Mouse (Mus musculus): ENCODE measurements around the gene Zfp541. TPM values are rescaled to one million over a fixed set of nuclear protein-coding genes. Genes with fewer than 3 reads are reported as not detected.

The Zfp541 gene
- polyA plus RNA-seq, 1 experiment from 2014 or later, result not detected

DNA sequence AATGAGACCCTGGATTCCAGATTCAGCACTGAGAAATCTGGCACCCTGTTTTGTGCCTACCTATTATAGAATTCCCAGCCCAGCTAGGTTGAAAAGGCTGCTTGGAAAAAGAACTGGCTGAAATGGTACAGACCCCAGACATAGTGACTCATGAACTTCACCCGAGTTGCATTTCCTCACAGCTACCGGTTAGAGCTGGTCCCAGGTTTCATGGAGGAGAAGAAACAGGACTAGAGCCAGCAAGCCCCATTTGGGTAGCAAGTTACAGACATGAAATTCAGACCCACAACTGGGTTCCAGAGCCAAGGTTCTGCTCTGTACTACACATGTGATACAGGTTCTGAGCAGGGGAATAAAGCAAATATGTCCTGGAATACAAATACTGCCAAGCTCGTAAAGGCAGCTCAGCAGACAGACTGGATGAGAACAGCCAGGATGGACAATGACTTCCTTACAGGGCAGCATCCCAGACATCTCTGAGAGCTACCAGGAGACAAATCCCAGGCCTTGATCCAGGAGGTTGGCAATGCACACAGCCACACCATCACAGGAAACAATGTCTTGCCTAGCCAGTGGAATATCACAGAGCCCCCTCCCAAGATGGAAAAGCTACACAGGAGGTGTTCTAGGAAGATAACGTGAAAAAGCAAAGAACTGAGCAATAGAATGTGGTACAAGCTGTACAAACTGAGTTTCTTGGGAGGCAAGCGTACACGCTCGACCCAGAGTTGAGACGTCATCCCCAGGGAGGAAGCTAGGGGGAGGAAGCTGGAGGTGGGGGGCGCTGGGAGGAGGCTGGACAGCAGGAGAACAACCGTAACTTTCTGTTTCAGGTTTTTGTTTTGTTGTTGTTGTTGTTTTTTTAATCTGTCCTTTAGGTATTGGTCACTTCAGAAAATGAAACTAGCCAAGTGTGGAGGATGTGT is 18.5 kb upstream of the Zfp541 start:
- Histone ChIP-seq H3K4me2 (no peak overlapping the region), H3K4me1 (ENCODE audit: control insufficient read depth, insufficient read depth, low read length) (peaks cover 27% of the 10 kb centered on the region), H3K9me3 (replicated peaks; ENCODE audit: control insufficient read depth, low read length) (no peaks in the 10 kb centered on the region), H3K27me3 (ENCODE audit: control insufficient read depth, insufficient read depth, low read length) (no peaks in the 10 kb centered on the region), H3K36me3 (ENCODE audit: control insufficient read depth, insufficient read depth, low read length) (no peaks in the 10 kb centered on the region), H3K27ac (ENCODE audit: low read depth, low read length) (no peak overlapping the region), H3K4me3 (ENCODE audit: low read depth, low read length) (no peak overlapping the region), H3K9ac (ENCODE audit: low read depth, low read length) (no peak overlapping the region)
- WGBS (ENCODE audit: insufficient replicate concordance), result 59% methylated on average over 10 of the region's 10 CpGs
- no peak for ATAC-seq (replicated peaks; ENCODE audit: insufficient number of reproducible peaks, low FRiP score, low TSS enrichment)

- H3K4me3 ChIP-seq (ENCODE audit: low read depth, low read length), result no peak overlapping the region
- peaks cover 27% of the 10 kb centered on the region for H3K4me1 ChIP-seq (ENCODE audit: control insufficient read depth, insufficient read depth, low read length)
- WGBS (ENCODE audit: insufficient replicate concordance), result 48% methylated on average over 3 of the region's 3 CpGs
- no peak overlapping the region for H3K27ac ChIP-seq (ENCODE audit: low read depth, low read length)
- H3K9me3 ChIP-seq (replicated peaks; ENCODE audit: control insufficient read depth, low read length), result no peaks in the 10 kb centered on the region
- no peaks in the 10 kb centered on the region for H3K36me3 ChIP-seq (ENCODE audit: control insufficient read depth, insufficient read depth, low read length)
- H3K9ac ChIP-seq (ENCODE audit: low read depth, low read length), result no peak overlapping the region
- no peak for ATAC-seq (replicated peaks; ENCODE audit: insufficient number of reproducible peaks, low FRiP score, low TSS enrichment)
- H3K27me3 ChIP-seq (ENCODE audit: control insufficient read depth, insufficient read depth, low read length), result no peaks in the 10 kb centered on the region
- no peak overlapping the region for H3K4me2 ChIP-seq
Observed at GRCm38 (mm10) chr7:16043861-16044435, 17.7 kb upstream of the Zfp541 start.

DNA sequence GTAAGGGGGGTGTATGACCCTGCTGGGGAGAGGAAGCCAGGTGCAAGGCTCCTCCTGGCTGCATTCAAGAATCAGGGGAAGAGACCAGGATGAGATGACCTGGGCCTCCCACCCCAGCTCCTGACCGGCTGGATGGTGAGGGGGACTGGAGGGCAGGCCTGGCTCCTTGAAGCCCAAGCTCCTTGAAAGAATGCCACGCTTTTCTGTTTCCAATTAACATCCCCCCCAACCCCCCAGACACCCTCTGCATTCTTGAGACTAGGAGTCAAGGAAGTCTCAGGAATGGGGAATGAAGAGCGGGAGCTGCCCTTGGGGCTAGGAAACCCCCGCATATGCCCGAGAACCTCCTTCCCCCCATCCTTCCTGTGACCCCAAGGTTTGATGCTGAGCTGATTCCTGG is 17.1 kb upstream of the Zfp541 start:
- no peaks in the 10 kb centered on the region for H3K27me3 ChIP-seq (ENCODE audit: control insufficient read depth, insufficient read depth, low read length)
- no peak overlapping the region for H3K9ac ChIP-seq (ENCODE audit: low read depth, low read length)
- no peaks in the 10 kb centered on the region for H3K36me3 ChIP-seq (ENCODE audit: control insufficient read depth, insufficient read depth, low read length)
- H3K4me3 ChIP-seq (ENCODE audit: low read depth, low read length), result no peak overlapping the region
- H3K27ac ChIP-seq (ENCODE audit: low read depth, low read length), result no peak overlapping the region
- H3K9me3 ChIP-seq (replicated peaks; ENCODE audit: control insufficient read depth, low read length), result no peaks in the 10 kb centered on the region
- ATAC-seq (replicated peaks; ENCODE audit: insufficient number of reproducible peaks, low FRiP score, low TSS enrichment), result no peak
- H3K4me1 ChIP-seq (ENCODE audit: control insufficient read depth, insufficient read depth, low read length), result peaks cover 30% of the 10 kb centered on the region
- H3K4me2 ChIP-seq, result 0 out of 2 replicates have a peak overlapping the region, but pooled peaks have one; percentile 0
- 38% methylated on average over 5 of the region's 5 CpGs for WGBS (ENCODE audit: insufficient replicate concordance)

- Histone ChIP-seq H3K36me3 (ENCODE audit: control insufficient read depth, insufficient read depth, low read length) (no peaks in the 10 kb centered on the region), H3K4me3 (ENCODE audit: low read depth, low read length) (peak overlapping the region; percentile 86; the same call in 1 of the 2 replicates), H3K4me1 (ENCODE audit: control insufficient read depth, insufficient read depth, low read length) (peaks cover 36% of the 10 kb centered on the region), H3K9ac (ENCODE audit: low read depth, low read length) (peak overlapping the region; percentile 98; the same call in 1 of the 2 replicates), H3K4me2 (peak overlapping the region; percentile 92), H3K27me3 (ENCODE audit: control insufficient read depth, insufficient read depth, low read length) (no peaks in the 10 kb centered on the region), H3K9me3 (replicated peaks; ENCODE audit: control insufficient read depth, low read length) (no peaks in the 10 kb centered on the region), H3K27ac (ENCODE audit: low read depth, low read length) (peak overlapping the region; percentile 91)
- 47% methylated on average over 2 of the region's 2 CpGs for WGBS (ENCODE audit: insufficient replicate concordance)
- no peak for ATAC-seq (replicated peaks; ENCODE audit: insufficient number of reproducible peaks, low FRiP score, low TSS enrichment)
Observed at GRCm38 (mm10) chr7:16045538-16045937, 16.1 kb upstream of the Zfp541 start.

GRCm38 (mm10) chr7:16046101-16046480 is 15.5 kb upstream of the Zfp541 start:
- 3% methylated on average over 7 of the region's 7 CpGs for WGBS (ENCODE audit: insufficient replicate concordance)
- Histone ChIP-seq H3K9ac (ENCODE audit: low read depth, low read length) (peak overlapping the region; percentile 98), H3K4me2 (peak overlapping the region; percentile 92), H3K36me3 (ENCODE audit: control insufficient read depth, insufficient read depth, low read length) (no peaks in the 10 kb centered on the region), H3K4me3 (ENCODE audit: low read depth, low read length) (peak overlapping the region; percentile 86), H3K9me3 (replicated peaks; ENCODE audit: control insufficient read depth, low read length) (no peaks in the 10 kb centered on the region), H3K4me1 (ENCODE audit: control insufficient read depth, insufficient read depth, low read length) (peaks cover 36% of the 10 kb centered on the region), H3K27ac (ENCODE audit: low read depth, low read length) (peak overlapping the region; percentile 91), H3K27me3 (ENCODE audit: control insufficient read depth, insufficient read depth, low read length) (no peaks in the 10 kb centered on the region)
- peak; percentile 56 for ATAC-seq (replicated peaks; ENCODE audit: insufficient number of reproducible peaks, low FRiP score, low TSS enrichment)

DNA sequence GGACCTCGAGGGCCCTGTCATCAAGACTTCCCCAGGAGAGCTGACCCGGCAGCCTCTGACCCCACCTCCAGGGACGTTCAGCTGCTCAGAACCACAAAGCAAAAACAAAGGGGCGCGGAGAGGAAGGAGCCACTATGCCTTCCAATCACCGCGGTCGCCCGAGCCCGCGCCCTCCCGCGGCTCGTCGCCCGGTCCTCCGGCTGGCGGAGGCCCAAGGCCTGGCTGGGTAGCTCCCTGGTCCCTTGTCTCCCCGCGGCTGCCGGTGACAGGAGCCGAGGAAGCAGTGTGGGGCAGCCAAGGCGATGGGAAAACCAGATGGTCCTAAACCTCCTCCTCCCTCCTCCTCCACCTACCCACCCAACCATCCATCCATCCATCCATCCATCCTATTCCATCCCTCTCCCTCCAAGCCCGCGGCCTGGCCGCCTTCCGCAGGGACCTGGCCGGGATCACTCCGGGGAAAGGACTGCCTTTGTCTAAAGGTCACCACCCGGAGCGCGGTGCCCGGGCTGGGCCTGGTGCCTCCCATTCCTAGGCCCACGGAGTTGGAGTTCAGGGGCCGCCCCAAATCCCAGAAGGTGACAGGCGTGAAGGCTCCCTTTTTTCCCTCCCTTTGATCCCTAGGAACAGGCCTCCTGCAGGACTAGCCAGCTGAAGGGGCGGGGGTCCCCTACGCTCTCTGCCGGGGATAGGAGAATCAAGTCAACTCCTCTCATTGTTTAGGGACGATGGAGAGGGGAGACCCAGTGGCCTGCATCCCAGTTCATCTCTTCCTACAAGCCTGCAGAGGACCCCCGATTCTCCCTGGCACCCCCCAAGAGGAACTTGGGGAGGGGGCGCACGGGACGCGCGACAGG is 14.9 kb upstream of the Zfp541 start:
- H3K36me3 ChIP-seq (ENCODE audit: control insufficient read depth, insufficient read depth, low read length), result no peaks in the 10 kb centered on the region
- peak overlapping the region; percentile 92 for H3K4me2 ChIP-seq
- under 1% methylated on average over 46 of the region's 46 CpGs for whole genome bisulfite sequencing (ENCODE audit: insufficient replicate concordance)
- peak overlapping the region; percentile 98 for H3K9ac ChIP-seq (ENCODE audit: low read depth, low read length)
- peak overlapping the region; percentile 86 for H3K4me3 ChIP-seq (ENCODE audit: low read depth, low read length)
- H3K27ac ChIP-seq (ENCODE audit: low read depth, low read length), result peak overlapping the region; percentile 91
- H3K9me3 ChIP-seq (replicated peaks; ENCODE audit: control insufficient read depth, low read length), result no peaks in the 10 kb centered on the region
- H3K4me1 ChIP-seq (ENCODE audit: control insufficient read depth, insufficient read depth, low read length), result peaks cover 36% of the 10 kb centered on the region
- peak; percentile 7; the same call in 1 of the 2 replicates for ATAC-seq (replicated peaks; ENCODE audit: insufficient number of reproducible peaks, low FRiP score, low TSS enrichment)
- H3K27me3 ChIP-seq (ENCODE audit: control insufficient read depth, insufficient read depth, low read length), result no peaks in the 10 kb centered on the region

GRCm38 (mm10) chr7:16047338-16048146 is 14.1 kb upstream of the Zfp541 start, which contains the start of gene Bicra:
Bicra (minus strand) TSS chr7:16047921.
- H3K4me1 ChIP-seq (ENCODE audit: control insufficient read depth, insufficient read depth, low read length), result peaks cover 36% of the 10 kb centered on the region
- no peaks in the 10 kb centered on the region for H3K27me3 ChIP-seq (ENCODE audit: control insufficient read depth, insufficient read depth, low read length)
- WGBS (ENCODE audit: insufficient replicate concordance), result under 1% methylated on average over 64 of the region's 69 CpGs
- no peaks in the 10 kb centered on the region for H3K9me3 ChIP-seq (replicated peaks; ENCODE audit: control insufficient read depth, low read length)
- ATAC-seq (replicated peaks; ENCODE audit: insufficient number of reproducible peaks, low FRiP score, low TSS enrichment), result peak; percentile 59
- peak within 1 kb of the TSS; percentile 98 for H3K9ac ChIP-seq (ENCODE audit: low read depth, low read length)
- H3K4me2 ChIP-seq, result peak within 1 kb of the TSS; percentile 92
- peak within 1 kb of the TSS; percentile 91 for H3K27ac ChIP-seq (ENCODE audit: low read depth, low read length)
- H3K4me3 ChIP-seq (ENCODE audit: low read depth, low read length), result peak within 1 kb of the TSS; percentile 86
- no peaks in the 10 kb centered on the region for H3K36me3 ChIP-seq (ENCODE audit: control insufficient read depth, insufficient read depth, low read length)
